Comparison of ENCODE assay signal across 8 mouse cellular contexts in genomic region chrX:20862105-20863065, GRCm38 (mm10). TPM values are rescaled to one million over a fixed set of nuclear protein-coding genes. Genes with fewer than 3 reads are reported as not detected.
DNase-seq lines count a peak whose midpoint lies in the region; ATAC-seq lines count a peak whose summit lies in the region.

No protein-coding gene starts in this region.

- H3K9me3 ChIP-seq in heart, embryonic 10.5 days = no peaks in the 10 kb centered on the region

- H3K4me1 ChIP-seq in heart, embryonic 10.5 days = peaks cover 18% of the 10 kb centered on the region

- H3K27ac ChIP-seq in heart, embryonic 10.5 days = peak overlapping the region; percentile 42; the same call in 1 of the 2 replicates

- WGBS in heart, embryonic 10.5 days = 39% methylated on average over 29 of the region's 29 CpGs

- peaks cover 21% of the 10 kb centered on the region for H3K36me3 ChIP-seq in heart, embryonic 10.5 days

- no peak overlapping the region for H3K4me3 ChIP-seq in heart, embryonic 10.5 days

- ATAC-seq in frontal cortex, adult (ENCODE audit: low TSS enrichment) = no peak

- DNase-seq in kidney, postnatal 10 days = peak; percentile 23
- no peak for DNase-seq in kidney, adult 18-20 months
- DNase-seq in brain, adult 2 months (ENCODE audit: low read depth, low spot score) = peak; percentile 28
- no peak for DNase-seq in heart, embryonic 10.5 days (ENCODE audit: low spot score)
- peak; percentile 18 for DNase-seq in lung, postnatal 10 days
- no peak for DNase-seq in embryo, embryonic 11 days
- DNase-seq in cerebellum, adult 9-10 months = no peak

- no peaks in the 10 kb centered on the region for H3K27me3 ChIP-seq in heart, embryonic 10.5 days (ENCODE audit: insufficient read depth, poor library complexity, severe bottlenecking)

RNA-seq across cellular contexts. Expression of gene Timp1, which starts 7.6 kb away (rescaled TPM):
- polyA plus RNA-seq in heart, embryonic 10.5 days (2016; fragmentation: Nextera tagmentation; extraction: Ambion mirVana) = 24.2 and 29.2 TPM in 2 replicates

RNA-seq across cellular contexts. Expression of gene Syn1, which starts 58.4 kb away (rescaled TPM):
- polyA plus RNA-seq in heart, embryonic 10.5 days (2016; fragmentation: Nextera tagmentation; extraction: Ambion mirVana) = 0.07 and 0.39 TPM in 2 replicates

Comparison
In these comparisons a context has a peak if more than half of its experiments do, and no peak if none do; other contexts are left out.
1. DNase-seq: peak in kidney, postnatal 10 days (single experiment), brain, adult 2 months (single experiment) and lung, postnatal 10 days (single experiment); none in kidney, adult 18-20 months (single experiment), heart, embryonic 10.5 days (single experiment), embryo, embryonic 11 days (single experiment) and cerebellum, adult 9-10 months (single experiment).